Comparison of ENCODE assay signal across 8 mouse cellular contexts in the genomic region with DNA sequence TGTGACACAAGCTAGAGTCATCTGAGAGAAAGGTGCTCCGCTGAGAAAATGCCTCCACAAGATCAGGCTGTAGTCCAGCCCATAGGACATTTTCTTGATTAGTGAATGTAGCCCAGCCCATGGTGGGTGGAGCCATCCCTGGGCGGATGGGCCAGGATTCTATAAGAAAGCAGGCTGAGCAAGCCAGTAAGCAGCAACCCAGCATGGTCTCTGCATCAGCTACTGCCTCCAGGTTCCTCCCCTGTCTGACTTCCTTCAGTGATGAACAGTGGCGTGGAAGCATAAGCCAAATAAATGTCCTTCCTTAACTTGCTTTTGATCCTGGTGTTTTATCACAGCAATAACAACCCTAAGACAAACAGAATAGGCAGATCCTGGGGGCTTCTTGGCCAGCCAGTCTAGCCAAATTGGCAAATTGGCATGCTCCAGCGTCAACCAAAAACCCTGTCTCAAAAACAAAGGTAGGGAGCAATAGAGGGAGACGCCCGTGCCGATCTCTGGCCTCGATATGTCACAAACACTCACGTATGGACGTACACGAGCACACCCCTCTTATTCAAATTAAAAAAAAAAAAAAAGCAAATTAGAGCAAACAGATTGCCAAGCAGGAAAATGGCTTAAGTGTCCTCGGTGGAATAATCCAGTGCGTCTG. TPM values are rescaled to one million over a fixed set of nuclear protein-coding genes. Genes with fewer than 3 reads are reported as not detected.
A peak's percentile ranks its signal among the peaks of the same experiment; 100 is the strongest.
DNase-seq lines count a peak whose midpoint lies in the region; ATAC-seq lines count a peak whose summit lies in the region.

No protein-coding gene starts in this region.

- H3K4me1 ChIP-seq in heart, embryonic 15.5 days (replicated peaks): peaks cover 19% of the 10 kb centered on the region
- peaks cover 29% of the 10 kb centered on the region for H3K4me1 ChIP-seq in forebrain, embryonic 10.5 days
- H3K4me1 ChIP-seq in midbrain, embryonic 10.5 days: peaks cover 31% of the 10 kb centered on the region
- peaks cover 6% of the 10 kb centered on the region; the same call in 1 of the 2 replicates for H3K4me1 ChIP-seq in stomach, embryonic 15.5 days

- H3K36me3 ChIP-seq in heart, embryonic 15.5 days: peaks cover 11% of the 10 kb centered on the region; the same call in 1 of the 2 replicates
- peaks cover 16% of the 10 kb centered on the region for H3K36me3 ChIP-seq in forebrain, embryonic 10.5 days (replicated peaks)
- H3K36me3 ChIP-seq in midbrain, embryonic 10.5 days: peaks cover 16% of the 10 kb centered on the region
- H3K36me3 ChIP-seq in stomach, embryonic 15.5 days: peaks cover 5% of the 10 kb centered on the region; the same call in 1 of the 2 replicates

- H3K27me3 ChIP-seq in heart, embryonic 15.5 days: no peaks in the 10 kb centered on the region
- no peaks in the 10 kb centered on the region for H3K27me3 ChIP-seq in forebrain, embryonic 10.5 days (ENCODE audit: poor library complexity, severe bottlenecking)
- H3K27me3 ChIP-seq in midbrain, embryonic 10.5 days (ENCODE audit: low read depth, poor library complexity, severe bottlenecking): no peaks in the 10 kb centered on the region
- H3K27me3 ChIP-seq in stomach, embryonic 15.5 days (replicated peaks): no peaks in the 10 kb centered on the region

- H3K27ac ChIP-seq in heart, embryonic 15.5 days: no peak overlapping the region
- peak overlapping the region; percentile 20; the same call in 1 of the 2 replicates for H3K27ac ChIP-seq in forebrain, embryonic 10.5 days
- peak overlapping the region; percentile 61 for H3K27ac ChIP-seq in midbrain, embryonic 10.5 days (replicated peaks)
- H3K27ac ChIP-seq in stomach, embryonic 15.5 days: 0 out of 2 replicates have a peak overlapping the region, but pooled peaks have one; percentile 0

- H3K9me3 ChIP-seq in heart, embryonic 15.5 days (replicated peaks): no peaks in the 10 kb centered on the region
- H3K9me3 ChIP-seq in forebrain, embryonic 10.5 days: no peaks in the 10 kb centered on the region
- H3K9me3 ChIP-seq in midbrain, embryonic 10.5 days (replicated peaks): no peaks in the 10 kb centered on the region
- H3K9me3 ChIP-seq in stomach, embryonic 15.5 days: no peaks in the 10 kb centered on the region

- peak overlapping the region; percentile 58 for H3K4me2 ChIP-seq in heart, embryonic 15.5 days
- peak overlapping the region; percentile 53 for H3K4me2 ChIP-seq in stomach, embryonic 15.5 days

- no peak for DNase-seq in heart, adult 8-10 months (ENCODE audit: low spot score)
- DNase-seq in brain, embryonic 18.5 days (ENCODE audit: low read depth, low spot score): peak; percentile 56
- peak; percentile 41 for DNase-seq in forebrain, embryonic 10.5 days (ENCODE audit: extremely low spot score, low spot score)
- DNase-seq in kidney, postnatal 10 days: peak; percentile 50
- DNase-seq in midbrain, embryonic 10.5 days (ENCODE audit: low spot score): peak; percentile 50
- no peak for DNase-seq in thymus, postnatal 14 days

- H3K4me3 ChIP-seq in heart, embryonic 15.5 days: peak overlapping the region; percentile 31
- H3K4me3 ChIP-seq in forebrain, embryonic 10.5 days: peak overlapping the region; percentile 44
- peak overlapping the region; percentile 50 for H3K4me3 ChIP-seq in midbrain, embryonic 10.5 days
- no peak overlapping the region; the same call in 1 of the 2 replicates for H3K4me3 ChIP-seq in stomach, embryonic 15.5 days (replicated peaks)

- H3K9ac ChIP-seq in heart, embryonic 15.5 days: peak overlapping the region; percentile 18; the same call in 1 of the 2 replicates
- no peak overlapping the region for H3K9ac ChIP-seq in stomach, embryonic 15.5 days

- ATAC-seq in heart, embryonic 15.5 days (replicated peaks; ENCODE audit: insufficient number of reproducible peaks, insufficient read depth, low FRiP score, low read depth): no peak
- ATAC-seq in stomach, embryonic 15.5 days (ENCODE audit: insufficient read depth, low FRiP score, low read depth): peak; percentile 53

- 14% methylated on average over 13 of the region's 13 CpGs for WGBS in heart, embryonic 15.5 days
- WGBS in forebrain, embryonic 10.5 days: 10% methylated on average over 13 of the region's 13 CpGs
- WGBS in midbrain, embryonic 10.5 days: 13% methylated on average over 13 of the region's 13 CpGs
- 12% methylated on average over 13 of the region's 13 CpGs for WGBS in stomach, embryonic 15.5 days

RNA-seq across cellular contexts. Expression of gene Os9, which starts 2.0 kb away (rescaled TPM):
- 48.5 and 61.8 TPM in 2 replicates for polyA plus RNA-seq in heart, embryonic 15.5 days (2015; fragmentation: Nextera tagmentation; extraction: Ambion mirVana)
- total RNA-seq in heart, adult 8-10 months (2022): 10 to 100 TPM; 22.2 to 31.6 (median 24.1) TPM
- polyA plus RNA-seq in forebrain, embryonic 10.5 days (2016; fragmentation: Nextera tagmentation; extraction: Ambion mirVana): 54.2 and 57.6 TPM in 2 replicates
- 62.3 and 83.0 TPM in 2 replicates for polyA plus RNA-seq in midbrain, embryonic 10.5 days (2016; fragmentation: Nextera tagmentation; extraction: Ambion mirVana)
- 100 and 108 TPM in 2 replicates for polyA plus RNA-seq in stomach, embryonic 15.5 days (2015; fragmentation: Nextera tagmentation; extraction: Ambion mirVana)

RNA-seq across cellular contexts. Expression of gene B4galnt1, which starts 42.1 kb away (rescaled TPM):
- 1.5 and 5.7 TPM in 2 replicates for polyA plus RNA-seq in heart, embryonic 15.5 days (2015; fragmentation: Nextera tagmentation; extraction: Ambion mirVana)
- 1 to 10 TPM; 1.2 to 3.2 (median 1.5) TPM for total RNA-seq in heart, adult 8-10 months (2022)
- 4.0 and 5.0 TPM in 2 replicates for polyA plus RNA-seq in forebrain, embryonic 10.5 days (2016; fragmentation: Nextera tagmentation; extraction: Ambion mirVana)
- polyA plus RNA-seq in midbrain, embryonic 10.5 days (2016; fragmentation: Nextera tagmentation; extraction: Ambion mirVana): 4.9 and 6.1 TPM in 2 replicates
- 29.4 and 31.4 TPM in 2 replicates for polyA plus RNA-seq in stomach, embryonic 15.5 days (2015; fragmentation: Nextera tagmentation; extraction: Ambion mirVana)

RNA-seq across cellular contexts. Expression of gene Agap2, which starts 47.8 kb away (rescaled TPM):
- polyA plus RNA-seq in heart, embryonic 15.5 days (2015; fragmentation: Nextera tagmentation; extraction: Ambion mirVana): 0.62 TPM in 1 of 2 replicates, not detected in the other
- 1 to 10 TPM; 3.6 to 6.1 (median 4.8) TPM for total RNA-seq in heart, adult 8-10 months (2022)
- 0.10 and 0.23 TPM in 2 replicates for polyA plus RNA-seq in forebrain, embryonic 10.5 days (2016; fragmentation: Nextera tagmentation; extraction: Ambion mirVana)
- 0.10 and 0.19 TPM in 2 replicates for polyA plus RNA-seq in midbrain, embryonic 10.5 days (2016; fragmentation: Nextera tagmentation; extraction: Ambion mirVana)
- 0.28 and 0.67 TPM in 2 replicates for polyA plus RNA-seq in stomach, embryonic 15.5 days (2015; fragmentation: Nextera tagmentation; extraction: Ambion mirVana)

RNA-seq across cellular contexts. Expression of gene Tspan31, which starts 52.8 kb away (rescaled TPM):
- polyA plus RNA-seq in heart, embryonic 15.5 days (2015; fragmentation: Nextera tagmentation; extraction: Ambion mirVana): 100 and 119 TPM in 2 replicates
- total RNA-seq in heart, adult 8-10 months (2022): 10 to 100 TPM; 43.7 to 50.9 (median 48.6) TPM
- 188 and 190 TPM in 2 replicates for polyA plus RNA-seq in forebrain, embryonic 10.5 days (2016; fragmentation: Nextera tagmentation; extraction: Ambion mirVana)
- polyA plus RNA-seq in midbrain, embryonic 10.5 days (2016; fragmentation: Nextera tagmentation; extraction: Ambion mirVana): 197 and 208 TPM in 2 replicates
- polyA plus RNA-seq in stomach, embryonic 15.5 days (2015; fragmentation: Nextera tagmentation; extraction: Ambion mirVana): 154 and 163 TPM in 2 replicates

RNA-seq across cellular contexts. Expression of gene Slc26a10, which starts 57.5 kb away (rescaled TPM):
- polyA plus RNA-seq in heart, embryonic 15.5 days (2015; fragmentation: Nextera tagmentation; extraction: Ambion mirVana): 15.6 and 16.7 TPM in 2 replicates
- 10 to 100 TPM; 13.0 to 24.6 (median 15.5) TPM for total RNA-seq in heart, adult 8-10 months (2022)
- polyA plus RNA-seq in forebrain, embryonic 10.5 days (2016; fragmentation: Nextera tagmentation; extraction: Ambion mirVana): 1.9 and 2.0 TPM in 2 replicates
- 0.87 and 1.4 TPM in 2 replicates for polyA plus RNA-seq in midbrain, embryonic 10.5 days (2016; fragmentation: Nextera tagmentation; extraction: Ambion mirVana)
- polyA plus RNA-seq in stomach, embryonic 15.5 days (2015; fragmentation: Nextera tagmentation; extraction: Ambion mirVana): 1.1 and 1.3 TPM in 2 replicates

Comparison
In these comparisons a context has a peak if more than half of its experiments do, and no peak if none do; other contexts are left out.
1. DNase-seq: peak in brain, embryonic 18.5 days (single experiment), forebrain, embryonic 10.5 days (single experiment), kidney, postnatal 10 days (single experiment) and midbrain, embryonic 10.5 days (single experiment); none in heart, adult 8-10 months (single experiment) and thymus, postnatal 14 days (single experiment).